Mouse (Mus musculus): ENCODE measurements around the gene Cabp1.

The Cabp1 gene

DNA sequence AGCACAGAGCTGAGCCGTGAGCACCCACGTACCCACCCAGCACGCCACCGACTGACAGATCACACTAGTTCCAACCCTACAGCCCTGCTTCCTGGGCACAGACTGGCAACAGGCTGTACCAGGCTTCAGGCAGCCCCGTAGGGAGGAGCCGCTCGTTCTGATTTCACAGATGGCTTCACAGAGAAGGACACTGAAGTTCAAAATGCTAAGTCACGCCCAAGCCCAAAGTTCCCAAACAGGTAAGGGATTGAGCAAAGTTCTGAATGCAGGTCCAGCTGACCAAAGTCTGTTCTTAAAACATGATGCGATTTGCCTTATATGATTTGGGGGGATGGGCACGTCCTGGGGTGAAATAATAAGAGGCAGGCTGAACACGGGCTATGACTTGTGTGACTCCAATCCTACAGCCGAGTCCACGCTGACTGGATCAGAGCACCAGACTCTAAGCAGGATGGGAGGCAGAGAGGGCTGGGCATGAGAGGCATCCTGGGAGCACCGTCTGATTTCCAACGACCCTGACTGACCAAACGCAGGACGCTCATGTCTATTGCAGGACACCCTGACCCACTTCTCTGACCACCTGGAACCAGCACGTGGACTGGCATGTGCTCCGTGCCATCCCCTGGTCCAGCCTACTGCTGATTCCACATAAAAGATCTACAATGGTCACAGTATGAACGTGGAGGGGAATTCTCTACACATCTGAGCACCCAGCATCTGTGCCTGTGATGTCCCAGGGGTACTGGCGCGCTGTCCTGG, 66.6 kb downstream of the Cabp1 start:
- DNase-seq (ENCODE audit: low spot score in 2 of 2): no peak

DNA sequence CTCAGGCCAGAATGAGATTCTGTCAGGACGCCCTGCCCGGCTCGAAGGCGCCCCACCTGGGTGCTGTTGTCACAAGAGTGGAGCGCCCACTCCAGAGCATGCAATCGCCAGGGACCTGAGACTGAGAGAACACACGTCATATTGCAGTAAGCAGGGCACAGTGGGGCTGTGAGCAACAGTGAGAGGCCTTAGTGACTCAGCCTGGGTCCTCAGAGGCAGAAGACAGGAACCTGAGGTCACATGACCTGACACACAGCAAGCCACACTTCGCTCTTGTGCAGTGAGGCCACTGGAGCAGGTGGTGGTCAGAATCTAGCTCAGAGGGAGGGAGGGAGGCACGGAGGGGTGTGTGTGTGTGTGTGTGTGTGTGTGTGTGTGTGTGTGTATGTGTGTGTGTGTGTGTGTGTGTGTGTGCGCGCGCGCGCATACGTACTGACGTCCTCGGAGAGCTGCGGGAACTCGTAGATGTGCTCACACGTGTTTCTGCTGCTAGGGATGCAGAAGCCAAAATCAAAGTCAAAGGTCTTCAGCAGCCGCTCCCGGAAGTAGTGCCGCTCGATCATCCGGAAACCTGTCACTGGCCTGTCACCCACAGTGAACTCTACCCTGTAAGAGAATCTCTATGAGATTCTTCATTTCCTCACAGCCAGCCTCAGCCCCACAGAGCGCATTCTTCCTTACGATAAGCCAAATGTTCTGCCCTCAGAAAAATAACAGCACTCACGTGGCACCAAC, 67.4 kb downstream of the Cabp1 start:
- no peak for DNase-seq (ENCODE audit: low spot score in 2 of 2)

DNA sequence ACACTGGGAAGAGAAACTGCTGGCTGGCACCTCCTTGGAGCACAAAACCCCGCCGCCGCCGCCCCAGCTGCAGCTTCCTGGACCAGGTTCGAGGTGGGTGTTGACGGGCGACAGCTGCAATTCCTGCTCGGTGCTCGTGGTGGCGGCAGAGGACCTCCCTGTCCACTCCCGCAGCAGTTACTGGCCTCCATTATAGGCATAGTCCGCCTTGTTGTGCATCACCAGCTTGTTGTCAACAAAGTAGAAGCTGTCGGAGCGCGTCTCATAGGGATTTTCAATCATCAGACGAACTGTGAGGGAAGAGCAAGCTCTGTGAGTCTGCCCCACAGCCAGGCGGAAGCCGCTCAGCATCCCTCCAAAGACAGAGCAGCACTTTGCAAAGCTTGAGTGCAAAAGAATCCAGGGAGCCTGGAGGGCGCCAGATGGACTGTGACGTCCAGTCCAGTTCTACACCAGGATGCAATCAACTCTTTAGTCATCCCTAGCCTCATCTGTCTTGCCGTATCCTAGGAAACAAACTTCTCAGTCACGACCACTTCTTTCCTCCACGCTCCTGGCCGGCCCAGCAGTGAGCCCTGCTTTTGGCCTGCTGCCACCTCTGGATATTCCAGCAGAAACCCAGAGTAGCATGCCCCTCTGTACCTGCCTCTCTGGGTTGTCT, 68.8 kb downstream of the Cabp1 start:
- peak; percentile 77 to 89 for DNase-seq (ENCODE audit: low spot score in 2 of 2)

DNA sequence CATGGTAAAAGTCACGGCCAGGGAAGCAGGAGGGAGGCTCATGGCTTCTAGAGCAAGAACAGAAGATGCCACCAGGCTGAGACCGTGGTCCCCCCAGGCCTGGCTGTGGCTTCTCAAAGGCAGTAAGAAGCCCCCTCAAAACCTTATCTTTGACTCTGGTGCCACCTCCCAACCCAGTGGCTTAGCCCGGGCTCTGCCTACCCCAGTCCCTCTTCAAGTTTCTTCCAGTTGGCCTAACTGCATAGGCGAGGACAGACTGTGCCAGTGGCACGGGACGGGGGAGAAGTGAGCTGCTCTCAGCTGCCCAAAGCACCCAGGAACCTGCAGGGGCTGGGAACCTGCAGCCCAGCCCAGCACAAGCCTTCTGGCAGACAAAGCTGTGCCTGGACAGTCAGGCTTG, 69.5 kb downstream of the Cabp1 start:
- DNase-seq (ENCODE audit: low spot score in 2 of 2): peak in 1 of 2 experiments; percentile 10

DNA sequence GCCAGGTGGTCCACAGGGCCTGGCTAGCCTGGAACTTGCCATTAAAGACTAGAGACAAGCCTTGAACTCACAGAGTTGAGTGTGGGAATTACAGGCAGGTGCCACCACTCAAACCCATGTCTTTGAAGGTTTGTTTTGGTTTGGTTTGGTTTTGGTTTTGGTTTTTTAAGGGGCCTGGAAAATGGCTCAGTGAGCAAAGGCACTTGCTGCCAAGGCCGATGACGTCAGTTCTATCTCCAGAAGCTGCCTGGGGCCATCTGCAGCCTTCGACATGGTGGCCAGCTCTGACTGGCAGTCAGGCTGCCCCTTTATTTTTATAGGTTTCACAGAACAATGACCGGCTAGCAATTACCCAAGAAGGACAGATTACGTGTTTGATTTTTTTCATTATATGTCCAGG, 73.2 kb downstream of the Cabp1 start:
- DNase-seq (ENCODE audit: low spot score in 2 of 2): no peak

DNA sequence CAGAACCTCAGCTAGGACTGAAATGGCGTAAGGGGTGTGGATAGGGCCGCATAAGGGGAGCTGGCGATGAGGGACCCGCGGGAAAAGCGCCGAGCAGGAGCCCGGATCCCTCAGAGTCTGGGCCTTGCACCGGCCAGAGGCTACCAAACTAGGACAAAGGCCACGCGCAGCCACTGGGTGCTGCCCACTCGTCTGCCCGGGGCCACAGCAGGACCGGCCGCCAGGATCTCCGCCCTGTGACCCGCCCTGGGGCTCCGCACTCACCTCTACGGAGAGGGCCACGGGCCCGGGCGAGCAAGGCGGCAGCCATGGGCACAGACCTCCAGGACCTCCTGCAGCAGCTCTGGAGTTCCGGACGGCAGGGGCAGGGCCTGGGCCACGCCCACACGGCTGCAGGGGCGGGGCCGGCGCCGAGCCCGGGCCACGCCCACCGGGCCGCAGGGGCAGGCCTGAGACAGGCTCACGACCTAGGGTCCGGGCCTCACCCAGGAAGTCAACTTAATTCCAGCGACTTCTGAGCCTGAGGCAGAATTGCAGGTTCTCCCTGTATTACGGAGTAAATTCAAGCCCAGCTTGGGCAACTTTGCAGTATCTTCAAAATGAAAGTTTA, 75.1 kb downstream of the Cabp1 start, which contains the start of gene Acads:
Gene Acads, minus strand, starts transcription at position 386 of the 610 bp plus-strand sequence.
- peak; percentile 83 to 89 for DNase-seq (ENCODE audit: low spot score in 2 of 2)
